Mouse (Mus musculus) embryonic fibroblast, embryonic 13.5 days (primary cell): ENCODE data around the gene Irf4. TPM values are rescaled to one million over a fixed set of nuclear protein-coding genes. Genes with fewer than 3 reads are reported as not detected.

Experiments used
- H3K27ac ChIP-seq: 2 replicates; pipeline ENCODE4 v1.5.1; 2012; ENCODE audit warnings: low read length, control low read depth, inconsistent platforms; ENCODE audit not compliant: insufficient read depth
- H3K4me1 ChIP-seq: 2 replicates; pipeline ENCODE4 v1.6.1; 2011; ENCODE audit warnings: low read length; ENCODE audit not compliant: control insufficient read depth, insufficient read depth
- H3K4me3 ChIP-seq: 2 replicates; pipeline ENCODE4 v1.5.1; 2011; ENCODE audit warnings: mild to moderate bottlenecking, control low read depth, low read length; ENCODE audit not compliant: insufficient read depth
- CTCF ChIP-seq: IDR thresholded peaks from 2 replicates; pipeline ENCODE4 v1.5.1; 2011; ENCODE audit warnings: mild to moderate bottlenecking, control low read depth, low read length, moderate library complexity, borderline replicate concordance; ENCODE audit not compliant: insufficient read depth
- POLR2A ChIP-seq: IDR thresholded peaks from 2 replicates; pipeline ENCODE4 v1.6.1; 2011; ENCODE audit warnings: low read depth, mild to moderate bottlenecking, control low read depth, low read length, moderate library complexity
- polyA plus RNA-seq: library from polyadenylated mRNA; stranded (reverse); fragments of >200 nt; gene quantifications from 2 replicates; pipeline ENCODE4 v1.2.4, GENCODE M21; 2011; ENCODE audit warnings: low read depth; ENCODE audit not compliant: missing spikeins, insufficient read length

Gene Irf4
- polyA plus RNA-seq, 1 experiment: not detected

GRCm38 (mm10) chr13:30722601-30723000 is 26.4 kb upstream of the Irf4 start:
- no peak overlapping the region for H3K4me3 ChIP-seq

GRCm38 (mm10) chr13:30723258-30723657 is 25.8 kb upstream of the Irf4 start:
- Histone ChIP-seq H3K4me3 (no peak overlapping the region), H3K27ac (no peak overlapping the region), H3K4me1 (no peaks in the 10 kb centered on the region)
- TF ChIP-seq POLR2A: no peak
- no peak for TF ChIP-seq CTCF

More at GRCm38 (mm10) chr13:30722601-30723000, 26.4 kb upstream of the Irf4 start:
- TF ChIP-seq CTCF: no peak
- no peak for TF ChIP-seq POLR2A
- Histone ChIP-seq H3K4me1 (no peaks in the 10 kb centered on the region), H3K27ac (no peak overlapping the region)

GRCm38 (mm10) chr13:30723858-30724257 is 25.2 kb upstream of the Irf4 start:
- Histone ChIP-seq H3K4me3 (no peak overlapping the region), H3K27ac (no peak overlapping the region), H3K4me1 (no peaks in the 10 kb centered on the region)
- no peak for TF ChIP-seq POLR2A
- TF ChIP-seq CTCF: no peak

GRCm38 (mm10) chr13:30724691-30725271 is 24.2 kb upstream of the Irf4 start:
- TF ChIP-seq POLR2A (no peak), CTCF (no peak)
- Histone ChIP-seq H3K27ac (no peak overlapping the region), H3K4me1 (no peaks in the 10 kb centered on the region), H3K4me3 (no peak overlapping the region)

- Histone ChIP-seq H3K4me3 (no peak overlapping the region), H3K4me1 (no peaks in the 10 kb centered on the region), H3K27ac (no peak overlapping the region)
- no peak for TF ChIP-seq POLR2A
- no peak for TF ChIP-seq CTCF
Measured at GRCm38 (mm10) chr13:30726879-30727278, 22.1 kb upstream of the Irf4 start.

- Histone ChIP-seq H3K27ac (no peak overlapping the region), H3K4me1 (no peaks in the 10 kb centered on the region), H3K4me3 (no peak overlapping the region)
- TF ChIP-seq POLR2A: no peak
- TF ChIP-seq CTCF: no peak
Measured at GRCm38 (mm10) chr13:30728155-30728554, 20.9 kb upstream of the Irf4 start.

GRCm38 (mm10) chr13:30729245-30729644 is 19.8 kb upstream of the Irf4 start:
- H3K4me3 ChIP-seq: no peak overlapping the region
- no peaks in the 10 kb centered on the region for H3K4me1 ChIP-seq
- no peak overlapping the region for H3K27ac ChIP-seq
- no peak for TF ChIP-seq POLR2A

GRCm38 (mm10) chr13:30730104-30730793 is 18.8 kb upstream of the Irf4 start:
- Histone ChIP-seq H3K4me1 (no peaks in the 10 kb centered on the region), H3K27ac (no peak overlapping the region), H3K4me3 (no peak overlapping the region)
- TF ChIP-seq CTCF (no peak), POLR2A (no peak)

- TF ChIP-seq POLR2A: no peak
- TF ChIP-seq CTCF: no peak
- Histone ChIP-seq H3K4me3 (no peak overlapping the region), H3K4me1 (no peaks in the 10 kb centered on the region), H3K27ac (no peak overlapping the region)
Measured at GRCm38 (mm10) chr13:30732709-30733445, 16.1 kb upstream of the Irf4 start.

GRCm38 (mm10) chr13:30736721-30737120 is 12.3 kb upstream of the Irf4 start:
- Histone ChIP-seq H3K4me3 (no peak overlapping the region), H3K27ac (no peak overlapping the region)
- no peak for TF ChIP-seq CTCF
- no peak for TF ChIP-seq POLR2A

More at GRCm38 (mm10) chr13:30736721-30737120, 12.3 kb upstream of the Irf4 start:
- H3K4me1 ChIP-seq: no peaks in the 10 kb centered on the region
